Mouse (Mus musculus): ENCODE data around the gene Crtac1.

GRCm38 (mm10) chr19:42316525-42316924, 115.1 kb downstream of the Crtac1 start:
- TF ChIP-seq CTCF (IDR thresholded peaks at IDR 0.05) (no peak), EP300 (IDR thresholded peaks at IDR 0.05) (no peak)
